Mouse (Mus musculus) C2C12 (cell line): ENCODE measurements around the gene Gm15262. TPM values are rescaled to one million over a fixed set of nuclear protein-coding genes. Genes with fewer than 3 reads are reported as not detected.

Experiments
- H3K27me3 ChIP-seq: one replicate; pipeline ENCODE4 v1.6.1; 2011; ENCODE audit not compliant: control insufficient read depth, insufficient read depth, insufficient read length
- H3K36me3 ChIP-seq: one replicate; pipeline ENCODE4 v1.6.1; 2011; ENCODE audit not compliant: control insufficient read depth, insufficient read depth
- H3K4me3 ChIP-seq: one replicate; pipeline ENCODE4 v1.5.1; 2011; ENCODE audit warnings: mild to moderate bottlenecking, control low read depth; ENCODE audit not compliant: poor library complexity, insufficient read depth, severe bottlenecking
- H3K79me2 ChIP-seq: one replicate; pipeline ENCODE4 v1.6.1; 2011; ENCODE audit not compliant: control insufficient read depth, insufficient read depth
- H3K79me3 ChIP-seq: one replicate; pipeline ENCODE4 v1.6.1; 2011; ENCODE audit warnings: low read depth, control low read depth
- H3ac ChIP-seq: one replicate; pipeline ENCODE3; 2011; ENCODE audit warnings: low read depth; ENCODE audit not compliant: control insufficient read depth, insufficient read length
- CEBPB ChIP-seq: IDR thresholded peaks from one replicate; pipeline ENCODE4 v1.6.1; 2011; ENCODE audit warnings: low read depth, mild to moderate bottlenecking, control low read depth, moderate library complexity
- CTCF ChIP-seq: IDR thresholded peaks from one replicate; pipeline ENCODE4 v1.5.1; 2011; ENCODE audit not compliant: control insufficient read depth, insufficient read depth, insufficient read length
- FOSL1 ChIP-seq: IDR thresholded peaks from one replicate; pipeline ENCODE4 v1.8.0; 2011; ENCODE audit warnings: mild to moderate bottlenecking, low read length; ENCODE audit not compliant: poor library complexity, insufficient read depth, severe bottlenecking
- MAX ChIP-seq: IDR thresholded peaks from one replicate; pipeline ENCODE4 v1.6.1; 2011; ENCODE audit warnings: mild to moderate bottlenecking, control low read depth
- MYOD1 ChIP-seq: IDR thresholded peaks from one replicate; pipeline ENCODE4 v1.6.1; 2011; ENCODE audit warnings: low read depth; ENCODE audit not compliant: control insufficient read depth, insufficient read length
- MYOG ChIP-seq: IDR thresholded peaks from one replicate; pipeline ENCODE4 v1.6.1; 2011; ENCODE audit not compliant: control insufficient read depth, insufficient read length; ENCODE audit errors: extremely low read depth
- USF1 ChIP-seq: IDR thresholded peaks from one replicate; pipeline ENCODE4 v1.6.1; 2011; ENCODE audit warnings: low read depth, mild to moderate bottlenecking, control low read depth, moderate library complexity
- polyA plus RNA-seq: library from polyadenylated mRNA; unstranded; fragments of >200 nt; fragmentation: generic; extraction: Trizol; gene quantifications from one replicate; pipeline ENCODE4 v1.2.1, GENCODE M21; 2012; ENCODE audit warnings: missing spikeins

Gm15262 gene
- polyA plus RNA-seq, 1 experiment: not detected

- H3K79me2 ChIP-seq: no peaks in the 10 kb centered on the region
- no peak overlapping the region for H3K4me3 ChIP-seq
- TF ChIP-seq CTCF (no peak), MYOG (no peak)
- H3K36me3 ChIP-seq: no peaks in the 10 kb centered on the region
- H3K27me3 ChIP-seq: no peaks in the 10 kb centered on the region
- no peaks in the 10 kb centered on the region for H3K79me3 ChIP-seq
- H3ac ChIP-seq: no peak overlapping the region
These were observed 98.5 kb downstream of the Gm15262 start for GRCm38 (mm10) chrX:161385791-161386190.

GRCm38 (mm10) chrX:161387942-161388341 is 100.7 kb downstream of the Gm15262 start:
- H3K79me3 ChIP-seq: no peaks in the 10 kb centered on the region
- no peak overlapping the region for H3ac ChIP-seq
- H3K79me2 ChIP-seq: no peaks in the 10 kb centered on the region
- H3K27me3 ChIP-seq: no peaks in the 10 kb centered on the region
- H3K36me3 ChIP-seq: no peaks in the 10 kb centered on the region
- H3K4me3 ChIP-seq: no peak overlapping the region
- no peak for TF ChIP-seq USF1
- TF ChIP-seq MYOG: no peak
- no peak for TF ChIP-seq MYOD1
- no peak for TF ChIP-seq MAX
- no peak for TF ChIP-seq FOSL1
- TF ChIP-seq CEBPB: no peak
- no peak for TF ChIP-seq CTCF

DNA sequence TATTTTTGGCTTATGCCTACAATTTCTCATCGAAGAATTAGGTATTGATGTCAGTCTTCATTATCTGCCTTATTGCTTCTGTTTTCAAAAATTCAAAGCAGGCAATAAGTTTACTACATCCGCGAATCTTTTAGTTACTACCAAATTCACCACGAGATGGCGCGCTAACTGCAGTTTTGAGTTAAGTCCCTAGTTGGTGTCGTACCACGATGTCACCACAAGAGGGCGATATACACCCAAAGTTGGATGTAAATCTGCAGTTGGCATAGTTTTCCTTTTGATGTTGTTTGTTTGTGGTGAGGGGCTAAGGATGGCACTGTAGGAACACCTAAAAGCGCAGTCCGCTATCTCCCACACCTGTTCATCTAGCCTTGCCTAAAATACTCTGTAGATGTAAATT is 111.9 kb downstream of the Gm15262 start:
- no peaks in the 10 kb centered on the region for H3K27me3 ChIP-seq
- H3K79me3 ChIP-seq: no peaks in the 10 kb centered on the region
- H3K36me3 ChIP-seq: no peaks in the 10 kb centered on the region
- no peak overlapping the region for H3K4me3 ChIP-seq
- no peaks in the 10 kb centered on the region for H3K79me2 ChIP-seq
- TF ChIP-seq CEBPB: no peak
- peak; percentile 17 for TF ChIP-seq CTCF
- H3ac ChIP-seq: no peak overlapping the region

DNA sequence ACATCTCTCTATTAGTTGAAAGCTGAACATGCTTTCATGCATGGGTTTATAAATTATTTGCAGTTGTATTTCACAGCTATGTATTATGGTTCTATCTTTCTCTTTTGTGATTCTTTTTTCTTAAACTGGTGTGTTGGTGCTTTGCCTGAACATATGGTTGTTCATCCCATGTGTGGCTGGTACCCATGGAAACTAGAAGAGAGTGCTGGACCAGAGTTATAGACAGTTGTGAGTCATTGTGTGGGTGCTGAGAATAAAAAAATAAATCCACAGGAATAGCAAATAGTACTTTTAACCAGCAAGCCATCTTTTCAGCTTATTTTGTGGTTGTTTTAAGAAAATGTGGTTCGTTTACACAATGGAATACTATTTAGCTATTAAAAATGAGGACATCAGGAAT is 123.9 kb downstream of the Gm15262 start:
- Histone ChIP-seq H3K36me3 (no peaks in the 10 kb centered on the region), H3K79me2 (no peaks in the 10 kb centered on the region), H3K27me3 (no peaks in the 10 kb centered on the region), H3K79me3 (no peaks in the 10 kb centered on the region), H3K4me3 (no peak overlapping the region), H3ac (no peak overlapping the region)
- TF ChIP-seq MAX (no peak), CTCF (no peak), FOSL1 (no peak), MYOG (no peak), CEBPB (no peak), MYOD1 (no peak), USF1 (no peak)

Other genes starting within 250 kb of the Gm15262 start
- not detected for gene Scml2, start 170.3 kb upstream of the Gm15262 start, polyA plus RNA-seq